Mouse (Mus musculus) hindbrain, embryonic 16.5 days (tissue): ENCODE results near the gene Slc2a5. TPM values are rescaled to one million over a fixed set of nuclear protein-coding genes. Genes with fewer than 3 reads are reported as not detected.

Experiments
- ATAC-seq: fragments of 200-750 bp; cut with Nextera tagmentation; 2 replicates; pipeline ENCODE4 v1.8.0; 2017; ENCODE audit warnings: moderate TSS enrichment, moderate library complexity
- H3K27ac ChIP-seq: fragments of 300-500 bp; sonication (generic); 2 replicates; pipeline ENCODE4 v1.5.1; 2014; ENCODE audit warnings: low read depth, mild to moderate bottlenecking, control low read depth, low read length, moderate library complexity
- H3K27me3 ChIP-seq: fragments of 300-500 bp; sonication (generic); replicated peaks from 2 replicates; pipeline ENCODE4 v1.6.1; 2014; ENCODE audit warnings: low read length; ENCODE audit not compliant: control insufficient read depth, insufficient read depth
- H3K36me3 ChIP-seq: fragments of 300-500 bp; sonication (generic); 2 replicates; pipeline ENCODE4 v1.6.1; 2014; ENCODE audit warnings: mild to moderate bottlenecking, low read length, moderate library complexity, mixed read lengths; ENCODE audit not compliant: control insufficient read depth, insufficient read depth
- H3K4me1 ChIP-seq: fragments of 300-500 bp; sonication (generic); 2 replicates; pipeline ENCODE4 v1.6.1; 2014; ENCODE audit warnings: low read depth, low read length; ENCODE audit not compliant: control insufficient read depth, insufficient read depth
- H3K4me2 ChIP-seq: fragments of 300-500 bp; sonication (generic); 2 replicates; pipeline ENCODE4 v1.6.1; 2014; ENCODE audit warnings: mild to moderate bottlenecking, low read length, control low read depth, moderate library complexity
- H3K4me3 ChIP-seq: fragments of 300-500 bp; sonication (generic); 2 replicates; pipeline ENCODE4 v1.5.1; 2014; ENCODE audit warnings: mild to moderate bottlenecking, low read length, control low read depth, moderate library complexity
- H3K9ac ChIP-seq: fragments of 300-500 bp; sonication (generic); 2 replicates; pipeline ENCODE4 v1.6.1; 2014; ENCODE audit warnings: low read depth, mild to moderate bottlenecking, control low read depth, low read length, moderate library complexity
- H3K9me3 ChIP-seq: fragments of 300-500 bp; sonication (generic); 2 replicates; pipeline ENCODE4 v1.6.1; 2014; ENCODE audit warnings: mild to moderate bottlenecking, low read length, moderate library complexity; ENCODE audit not compliant: control insufficient read depth
- WGBS: fragments of 180-500 bp; shearing (Covaris S2); extraction: QIAGEN DNeasy Blood & Tissue Kit; methylation state at CpG from one replicate; pipeline ENCODE4 v1.1.7; 2014; 5-methylcytosine and 5-hydroxymethylcytosine counted together
- polyA plus RNA-seq: library from polyadenylated mRNA; unstranded; fragments of >200 nt; fragmentation: Nextera tagmentation; extraction: Ambion mirVana; gene quantifications from 2 replicates; pipeline ENCODE4 v1.2.1, GENCODE M21; 2015

Slc2a5 gene
- polyA plus RNA-seq, 1 experiment from 2014 or later, result 2.8 TPM

DNA sequence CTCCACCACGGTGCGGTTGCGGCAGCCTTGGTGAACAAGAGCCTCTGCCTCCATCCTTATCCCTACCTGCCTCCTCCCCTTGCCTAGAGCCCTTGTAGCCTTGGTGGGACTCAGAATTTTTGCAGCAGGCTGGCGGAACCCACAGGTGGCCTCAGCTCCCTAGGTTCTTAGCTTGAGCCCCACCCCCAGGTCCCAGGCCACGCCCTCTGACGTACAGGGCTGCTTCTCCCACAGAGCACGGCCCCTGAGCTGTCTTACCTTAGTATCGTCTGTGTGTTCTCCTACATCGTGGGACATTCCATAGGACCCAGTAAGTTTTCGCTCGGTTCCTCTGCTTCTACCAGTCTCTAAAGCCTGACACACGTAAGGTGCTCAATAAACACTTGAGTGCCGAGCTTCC is 45.8 kb downstream of the Slc2a5 start:
- Histone ChIP-seq H3K27me3 (no peaks in the 10 kb centered on the region), H3K4me1 (no peaks in the 10 kb centered on the region), H3K4me3 (no peak overlapping the region), H3K4me2 (no peak overlapping the region), H3K9me3 (no peaks in the 10 kb centered on the region), H3K36me3 (no peaks in the 10 kb centered on the region), H3K9ac (no peak overlapping the region), H3K27ac (no peak overlapping the region)
- 34% methylated on average over 13 of the region's 13 CpGs for WGBS
- ATAC-seq, result no peak

DNA sequence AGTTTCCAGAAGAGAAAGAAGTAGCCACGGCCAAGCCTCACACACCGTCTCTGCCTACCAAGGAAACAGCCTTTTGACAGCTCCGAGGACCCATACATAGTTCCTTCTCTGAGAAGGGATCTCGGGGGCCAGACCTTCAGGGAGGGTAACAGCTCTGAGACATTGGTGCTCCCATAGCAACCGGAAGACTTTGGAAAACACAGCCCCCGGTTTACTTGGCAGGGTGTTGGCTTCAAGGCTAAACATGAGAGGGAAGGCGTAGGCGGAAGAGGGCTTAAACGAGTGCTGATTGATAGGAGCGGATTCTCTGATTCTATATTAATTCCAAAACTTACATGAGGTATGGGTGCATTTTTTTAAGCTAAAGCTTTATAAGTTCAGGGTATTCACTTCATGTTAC is 49.3 kb downstream of the Slc2a5 start:
- Histone ChIP-seq H3K9ac (no peak overlapping the region), H3K4me2 (no peak overlapping the region)
- WGBS, result 71% methylated on average over 10 of the region's 10 CpGs

DNA sequence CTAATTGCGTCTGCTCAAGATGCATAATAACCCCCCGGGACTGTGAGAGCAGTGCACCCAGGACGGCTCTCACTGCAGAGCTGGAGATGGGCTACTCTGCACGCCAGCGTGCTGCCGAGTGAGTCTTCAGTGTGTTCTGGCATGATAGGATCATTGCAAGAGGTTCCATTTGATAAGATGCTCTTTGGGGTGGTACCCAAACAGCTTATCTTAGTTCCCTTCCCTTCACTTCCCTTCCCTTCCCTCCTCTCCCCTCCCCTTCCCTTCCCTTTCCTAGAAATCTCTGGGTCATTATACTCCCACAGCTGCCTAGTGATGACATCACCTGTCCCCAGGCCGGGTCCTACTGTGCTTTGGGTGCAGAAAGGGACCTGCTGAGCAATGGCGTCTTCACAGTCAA is 53.0 kb downstream of the Slc2a5 start:
- H3K27ac ChIP-seq, result no peak overlapping the region
- no peak overlapping the region for H3K4me2 ChIP-seq
- ATAC-seq, result no peak
- no peak overlapping the region for H3K4me3 ChIP-seq
- H3K9ac ChIP-seq, result no peak overlapping the region
- H3K9me3 ChIP-seq, result no peaks in the 10 kb centered on the region
- H3K36me3 ChIP-seq, result no peaks in the 10 kb centered on the region
- no peaks in the 10 kb centered on the region for H3K27me3 ChIP-seq
- 74% methylated on average over 8 of the region's 8 CpGs for WGBS
- no peaks in the 10 kb centered on the region for H3K4me1 ChIP-seq

More for the DNA sequence above, 49.3 kb downstream of the Slc2a5 start:
- Histone ChIP-seq H3K36me3 (no peaks in the 10 kb centered on the region), H3K27me3 (no peaks in the 10 kb centered on the region), H3K9me3 (no peaks in the 10 kb centered on the region), H3K4me1 (no peaks in the 10 kb centered on the region), H3K4me3 (no peak overlapping the region), H3K27ac (no peak overlapping the region)
- no peak for ATAC-seq

DNA sequence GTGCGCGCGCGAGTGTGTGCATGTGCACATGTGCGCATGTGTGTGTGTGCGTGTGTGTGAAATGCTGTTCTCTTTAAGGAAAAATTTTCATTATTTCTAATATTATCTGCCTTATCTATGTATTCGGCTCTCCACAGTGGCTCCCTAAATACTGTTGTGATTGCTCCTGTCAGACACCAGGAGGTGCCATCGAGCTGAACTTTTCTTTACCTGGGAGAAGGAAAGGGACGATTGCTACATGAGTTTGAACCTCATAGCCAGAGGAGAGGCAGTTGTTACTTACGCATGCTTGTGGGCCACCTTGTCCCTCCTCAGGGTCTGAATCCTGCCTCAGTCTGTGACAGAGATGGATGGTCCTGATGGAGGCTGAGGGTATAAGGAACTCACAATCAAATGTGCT is 54.2 kb downstream of the Slc2a5 start:
- H3K9me3 ChIP-seq, result no peaks in the 10 kb centered on the region
- ATAC-seq, result 0 out of 2 replicates have a peak, but pooled peaks have one; percentile 20
- H3K4me3 ChIP-seq, result no peak overlapping the region
- 60% methylated on average over 10 of the region's 10 CpGs for WGBS
- no peaks in the 10 kb centered on the region for H3K36me3 ChIP-seq
- no peak overlapping the region for H3K9ac ChIP-seq
- no peak overlapping the region for H3K4me2 ChIP-seq
- no peak overlapping the region for H3K27ac ChIP-seq
- no peaks in the 10 kb centered on the region for H3K4me1 ChIP-seq
- no peaks in the 10 kb centered on the region for H3K27me3 ChIP-seq

DNA sequence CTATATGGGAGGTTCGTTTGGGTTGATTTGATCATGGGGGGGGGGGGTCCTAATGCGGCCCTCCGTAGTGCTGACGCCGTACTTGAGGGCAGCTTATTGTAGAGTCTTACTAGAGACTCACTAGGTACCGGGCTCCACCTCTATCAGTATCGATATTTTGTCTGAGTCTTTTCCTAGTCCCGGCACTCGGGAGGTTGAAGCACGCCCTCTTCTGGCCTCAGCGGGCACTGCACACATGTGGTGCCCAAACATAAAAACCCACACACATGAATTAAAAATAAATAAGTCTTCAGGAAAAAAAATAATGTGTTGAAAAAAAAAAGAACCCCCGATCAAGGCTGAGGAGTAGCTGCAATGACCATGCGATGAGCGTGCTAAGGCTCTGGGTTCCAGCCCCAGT is 54.9 kb downstream of the Slc2a5 start:
- H3K4me2 ChIP-seq, result no peak overlapping the region
- 92% methylated on average over 14 of the region's 14 CpGs for WGBS
- no peak overlapping the region for H3K4me3 ChIP-seq

DNA sequence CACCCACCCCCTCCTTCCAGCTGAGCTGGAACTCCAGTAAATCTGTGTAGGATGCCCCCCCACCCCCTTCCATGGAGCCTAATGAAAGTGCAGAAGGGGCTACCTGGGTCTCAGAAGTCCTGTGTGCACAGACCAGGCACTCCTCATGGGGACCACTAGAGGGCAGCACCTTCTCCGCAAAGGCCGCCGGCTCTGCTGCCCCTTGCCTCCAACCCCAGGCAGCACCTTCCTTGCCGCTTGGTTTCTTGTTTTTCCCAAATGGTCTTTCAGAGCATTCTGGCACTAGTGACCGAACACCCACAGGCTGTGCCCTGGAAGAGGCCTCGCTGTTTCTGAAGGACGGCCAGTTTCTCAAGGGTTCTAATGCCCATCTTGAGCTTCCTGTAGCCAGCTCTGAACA is 57.5 kb downstream of the Slc2a5 start:
- WGBS, result 6% methylated on average over 7 of the region's 7 CpGs
- Histone ChIP-seq H3K4me3 (no peak overlapping the region), H3K4me1 (no peaks in the 10 kb centered on the region), H3K36me3 (no peaks in the 10 kb centered on the region), H3K27ac (no peak overlapping the region), H3K9ac (no peak overlapping the region), H3K4me2 (no peak overlapping the region), H3K27me3 (no peaks in the 10 kb centered on the region), H3K9me3 (no peaks in the 10 kb centered on the region)
- 0 out of 2 replicates have a peak, but pooled peaks have one; percentile 24 for ATAC-seq

More for the DNA sequence above, 54.9 kb downstream of the Slc2a5 start:
- no peaks in the 10 kb centered on the region for H3K9me3 ChIP-seq
- H3K4me1 ChIP-seq, result no peaks in the 10 kb centered on the region
- H3K27ac ChIP-seq, result no peak overlapping the region
- ATAC-seq, result no peak
- no peaks in the 10 kb centered on the region for H3K36me3 ChIP-seq
- no peak overlapping the region for H3K9ac ChIP-seq
- H3K27me3 ChIP-seq, result no peaks in the 10 kb centered on the region

DNA sequence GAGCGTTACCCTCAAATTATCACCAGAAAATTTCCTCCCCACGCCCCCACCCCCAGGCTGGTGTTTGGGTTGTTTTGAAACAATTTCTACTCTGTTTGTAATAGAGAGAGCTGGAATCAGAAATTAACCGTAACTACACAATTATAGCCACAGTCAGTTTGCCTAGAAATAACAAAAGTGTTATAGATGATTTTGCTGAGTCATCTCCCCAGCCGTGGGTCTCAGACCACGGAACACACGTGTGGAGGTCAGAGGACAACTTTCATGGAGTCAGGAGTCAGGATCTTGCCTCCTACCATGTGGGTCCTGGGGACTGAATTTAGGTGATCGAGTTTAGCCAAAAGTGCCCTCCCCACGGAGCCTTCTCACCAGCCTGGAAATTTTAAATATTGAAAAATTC is 58.0 kb downstream of the Slc2a5 start:
- no peaks in the 10 kb centered on the region for H3K9me3 ChIP-seq
- 72% methylated on average over 8 of the region's 8 CpGs for WGBS
- H3K4me2 ChIP-seq, result no peak overlapping the region
- no peak for ATAC-seq
- no peaks in the 10 kb centered on the region for H3K27me3 ChIP-seq
- H3K4me1 ChIP-seq, result no peaks in the 10 kb centered on the region
- H3K9ac ChIP-seq, result no peak overlapping the region
- H3K36me3 ChIP-seq, result no peaks in the 10 kb centered on the region
- no peak overlapping the region for H3K27ac ChIP-seq
- no peak overlapping the region for H3K4me3 ChIP-seq

DNA sequence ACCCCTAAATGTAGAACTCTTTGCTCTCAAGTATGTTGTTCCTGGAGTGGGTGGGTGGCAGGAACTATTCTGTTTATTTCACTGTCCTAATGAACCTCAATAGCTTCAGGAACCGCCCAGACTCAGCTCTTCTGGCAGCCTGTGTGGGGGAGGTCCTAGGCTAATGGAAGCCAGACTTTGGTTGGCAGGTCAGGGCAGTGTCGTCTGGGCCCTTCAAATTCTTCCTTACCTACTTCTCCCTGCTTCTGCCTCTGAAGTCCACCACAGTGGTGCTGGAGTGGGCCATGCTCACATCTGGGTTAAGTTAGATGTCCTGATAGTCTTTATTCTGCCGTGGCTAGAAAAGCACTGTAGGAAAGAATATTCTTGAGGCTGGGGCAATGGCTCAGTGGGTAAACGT is 59.0 kb downstream of the Slc2a5 start:
- Histone ChIP-seq H3K9me3 (no peaks in the 10 kb centered on the region), H3K27ac (no peak overlapping the region), H3K4me1 (no peaks in the 10 kb centered on the region), H3K4me3 (no peak overlapping the region), H3K4me2 (no peak overlapping the region), H3K9ac (no peak overlapping the region), H3K27me3 (no peaks in the 10 kb centered on the region), H3K36me3 (no peaks in the 10 kb centered on the region)
- WGBS, result 58% methylated on average over 4 of the region's 4 CpGs
- ATAC-seq, result no peak

DNA sequence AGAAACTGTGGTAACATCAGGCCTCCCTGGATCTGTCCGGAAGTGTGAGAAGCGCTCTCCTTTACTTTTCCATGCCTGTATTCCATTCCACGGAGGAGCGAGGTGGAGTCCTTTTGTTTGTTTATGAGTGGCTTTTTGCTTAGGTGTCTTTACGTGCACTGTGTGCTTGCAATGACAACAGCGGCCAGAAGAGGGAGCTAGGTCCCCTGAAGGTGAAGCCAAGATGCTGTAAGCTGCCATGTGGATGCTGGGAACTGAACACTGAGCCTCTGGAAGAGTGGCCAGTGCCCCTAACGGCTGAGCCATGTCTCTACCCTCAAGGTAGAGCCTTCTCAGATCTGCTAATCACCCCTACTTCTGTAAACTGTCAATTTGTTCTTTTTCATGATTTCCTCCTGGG is 62.2 kb downstream of the Slc2a5 start:
- ATAC-seq, result no peak
- Histone ChIP-seq H3K4me1 (no peaks in the 10 kb centered on the region), H3K27ac (no peak overlapping the region), H3K9me3 (no peaks in the 10 kb centered on the region), H3K27me3 (no peaks in the 10 kb centered on the region), H3K36me3 (no peaks in the 10 kb centered on the region), H3K9ac (no peak overlapping the region), H3K4me2 (no peak overlapping the region), H3K4me3 (no peak overlapping the region)
- 91% methylated on average over 7 of the region's 7 CpGs for WGBS

DNA sequence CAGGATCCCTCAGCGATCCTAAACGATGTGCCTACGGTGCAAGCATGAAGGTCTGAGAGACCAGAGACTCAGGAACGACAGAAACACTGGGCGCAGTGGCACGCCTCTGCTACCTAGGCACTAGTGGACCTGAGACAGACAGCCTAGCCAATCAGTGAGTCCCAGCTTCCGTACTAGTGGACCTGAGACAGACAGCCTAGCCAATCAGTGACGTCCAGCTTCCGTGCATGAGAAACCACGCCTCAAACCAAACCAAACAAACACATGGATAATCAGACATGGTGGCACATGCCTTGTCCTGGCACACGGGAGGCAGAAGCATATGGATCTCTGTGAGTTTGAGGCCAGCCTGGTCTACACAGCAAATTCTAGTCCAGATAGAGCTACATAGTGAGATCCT is 69.2 kb downstream of the Slc2a5 start:
- 52% methylated on average over 11 of the region's 11 CpGs for WGBS
- H3K9ac ChIP-seq, result no peak overlapping the region
- no peaks in the 10 kb centered on the region for H3K9me3 ChIP-seq
- H3K36me3 ChIP-seq, result no peaks in the 10 kb centered on the region
- ATAC-seq, result no peak
- H3K4me3 ChIP-seq, result no peak overlapping the region
- H3K4me2 ChIP-seq, result no peak overlapping the region
- no peaks in the 10 kb centered on the region for H3K4me1 ChIP-seq
- no peak overlapping the region for H3K27ac ChIP-seq
- no peaks in the 10 kb centered on the region for H3K27me3 ChIP-seq
